Mouse (Mus musculus) frontal cortex, postnatal 10 days (tissue): ENCODE measurements around the gene Ptpn7.
A peak's percentile ranks its signal among the peaks of the same experiment; 100 is the strongest.
"Not testable (repeated sequence)": the region's sequence is repeated elsewhere in the genome, so short reads cannot be mapped to it uniquely, and the experiment has no call there.

Experiments
- DNase-seq, 2 experiments: peaks; one replicate each; pipeline ENCODE4 v3.0.0; 2022; ENCODE audit warnings: low spot score in 2 of 2, mixed read lengths in 1 of 2

The Ptpn7 gene

GRCm38 (mm10) chr1:135132473-135132872, at the start of gene Ptpn7:
TSS of gene Ptpn7 (plus strand) at chr1:135132700.
- DNase-seq: peak in 1 of 2 experiments; percentile 65

- DNase-seq: no peak
These were observed 49.0 kb upstream of the Ptpn7 start for GRCm38 (mm10) chr1:135083465-135083864.

GRCm38 (mm10) chr1:135085296-135085871, 47.1 kb upstream of the Ptpn7 start:
- DNase-seq: no peak

GRCm38 (mm10) chr1:135086015-135086414, 46.5 kb upstream of the Ptpn7 start:
- no peak for DNase-seq

GRCm38 (mm10) chr1:135087414-135087813, 45.1 kb upstream of the Ptpn7 start:
- DNase-seq: no peak

- DNase-seq: no peak
These were observed 42.9 kb upstream of the Ptpn7 start for GRCm38 (mm10) chr1:135089626-135090025.

GRCm38 (mm10) chr1:135090914-135091313, 41.6 kb upstream of the Ptpn7 start:
- DNase-seq: no peak

- DNase-seq: no peak
These were observed 37.8 kb upstream of the Ptpn7 start for GRCm38 (mm10) chr1:135094723-135095122.

GRCm38 (mm10) chr1:135095189-135095588, 37.3 kb upstream of the Ptpn7 start:
- no peak for DNase-seq

- no peak for DNase-seq
These were observed 36.2 kb upstream of the Ptpn7 start for GRCm38 (mm10) chr1:135096312-135096711.

- DNase-seq: no peak
These were observed 35.1 kb upstream of the Ptpn7 start for GRCm38 (mm10) chr1:135097441-135097840.

GRCm38 (mm10) chr1:135098441-135098840, 34.1 kb upstream of the Ptpn7 start:
- DNase-seq: no peak

- DNase-seq: no peak
These were observed 32.1 kb upstream of the Ptpn7 start for GRCm38 (mm10) chr1:135100400-135100799.

- no peak for DNase-seq
These were observed 27.4 kb upstream of the Ptpn7 start, which contains the start of gene Lgr6 for GRCm38 (mm10) chr1:135105124-135105523. TSS of gene Lgr6 (minus strand) at chr1:135105276.

GRCm38 (mm10) chr1:135105951-135106350, 26.5 kb upstream of the Ptpn7 start:
- DNase-seq: peak in 1 of 2 experiments; percentile 66

GRCm38 (mm10) chr1:135108611-135109010, 23.9 kb upstream of the Ptpn7 start:
- DNase-seq: no peak

- peak in 1 of 2 experiments; percentile 67 for DNase-seq
These were observed 22.4 kb upstream of the Ptpn7 start for GRCm38 (mm10) chr1:135110075-135110474.

- DNase-seq: not testable (repeated sequence)
These were observed 21.2 kb upstream of the Ptpn7 start for GRCm38 (mm10) chr1:135111271-135111670.

GRCm38 (mm10) chr1:135112661-135113060, 19.8 kb upstream of the Ptpn7 start:
- no peak for DNase-seq

- DNase-seq: no peak
These were observed 7.7 kb upstream of the Ptpn7 start for GRCm38 (mm10) chr1:135124573-135125363.

GRCm38 (mm10) chr1:135125990-135126389, 6.5 kb upstream of the Ptpn7 start:
- DNase-seq: no peak

- DNase-seq: no peak
These were observed 6.0 kb upstream of the Ptpn7 start for GRCm38 (mm10) chr1:135126443-135127027.

- DNase-seq: no peak
These were observed 4.5 kb upstream of the Ptpn7 start for GRCm38 (mm10) chr1:135128011-135128441.
